Mouse (Mus musculus) lung, postnatal 36 days (tissue): ENCODE data around the gene Fam129b.
A peak's percentile ranks its signal among the peaks of the same experiment; 100 is the strongest.

ENCODE experiments used
- DNase-seq: peaks from one replicate; pipeline ENCODE4 v3.0.0; 2022; ENCODE audit warnings: mixed read lengths

Fam129b gene

GRCm38 (mm10) chr2:32966184-32966688 lies 90.3 kb downstream of the Fam129b start:
- DNase-seq, result no peak

- DNase-seq, result peak; percentile 88
These were observed 91.0 kb downstream of the Fam129b start for GRCm38 (mm10) chr2:32966689-32967631.

GRCm38 (mm10) chr2:32968024-32968614 lies 92.2 kb downstream of the Fam129b start:
- no peak for DNase-seq

- no peak for DNase-seq
These were observed 93.4 kb downstream of the Fam129b start for GRCm38 (mm10) chr2:32969326-32969725.

- no peak for DNase-seq
These were observed 95.3 kb downstream of the Fam129b start for GRCm38 (mm10) chr2:32971235-32971634.

GRCm38 (mm10) chr2:32974216-32974615 lies 98.3 kb downstream of the Fam129b start:
- no peak for DNase-seq
